Mouse (Mus musculus) small intestine, adult 2 months (tissue): Measurements from ENCODE around the gene Srarp.

Experiments
- CTCF ChIP-seq: fragments of 200-500 bp; IDR thresholded peaks from 2 replicates; pipeline ENCODE4 v1.5.1; 2012; ENCODE audit warnings: low read depth, mild to moderate bottlenecking, control low read depth, inconsistent platforms, low read length, moderate library complexity, mixed read lengths; ENCODE audit not compliant: insufficient replicate concordance, insufficient read length; ENCODE audit errors: extremely low read depth
- POLR2A ChIP-seq: fragments of 200-500 bp; IDR thresholded peaks from 2 replicates; pipeline ENCODE4 v1.6.1; 2012; ENCODE audit warnings: low read depth, mild to moderate bottlenecking, control low read depth, inconsistent platforms, low read length, moderate library complexity

GRCm38 (mm10) chr4:141421423-141421822, 14.5 kb downstream of the Srarp start:
- TF ChIP-seq CTCF (no peak), POLR2A (no peak)
